Mouse (Mus musculus): ENCODE results near the gene Psmc3ip. TPM values are rescaled to one million over a fixed set of nuclear protein-coding genes. Genes with fewer than 3 reads are reported as not detected.

Gene Psmc3ip
- total and polyA plus RNA-seq, 2 experiments from 2014 or later, result 5.3 to 10.3 TPM

DNA sequence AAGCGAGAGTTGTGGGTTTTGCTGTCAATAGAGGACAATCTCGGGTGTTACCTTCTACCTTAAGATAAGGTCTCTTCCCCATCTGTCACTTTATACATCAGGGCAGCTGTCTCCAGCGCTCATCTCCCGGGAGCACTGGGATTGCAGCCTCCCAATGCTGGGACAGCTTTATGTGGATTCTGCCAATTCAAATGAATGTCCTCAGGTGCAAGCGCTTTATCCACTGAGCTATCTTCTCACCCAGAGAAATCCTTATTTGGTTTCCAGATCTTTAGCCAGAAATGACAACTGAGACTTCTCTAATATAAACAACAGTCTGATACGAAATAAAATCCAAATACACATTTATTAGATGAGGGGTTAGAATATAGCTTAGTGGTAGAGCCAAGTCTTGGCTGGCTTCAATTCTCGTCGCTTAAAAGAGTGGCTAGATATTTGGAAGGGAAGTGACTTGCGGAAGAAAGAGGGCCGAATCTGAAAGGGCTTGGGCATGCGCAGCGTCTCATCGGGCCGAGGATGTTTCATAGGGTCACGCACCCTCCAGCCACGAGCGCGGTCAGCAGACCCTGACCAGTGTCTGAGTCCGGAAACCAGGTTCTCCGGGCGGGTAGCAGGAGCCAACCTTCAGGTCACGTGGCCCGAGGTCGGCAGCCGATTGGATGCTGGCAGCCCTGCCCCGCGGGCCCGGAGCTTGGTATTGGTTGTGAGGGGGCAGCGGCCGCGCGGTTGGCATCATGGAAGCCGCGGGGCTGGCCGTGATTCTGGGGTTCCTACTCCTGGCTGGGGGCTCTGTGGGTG is 25.6 kb downstream of the Psmc3ip start, which contains the start of gene Naglu:
Gene Naglu (plus strand): TSS at position 622 of the 798 bp plus-strand sequence.
- H3K36me3 ChIP-seq (ENCODE audit: insufficient read depth, low read length), result 0 out of 2 replicates have a peak, but pooled peaks cover 4% of the 10 kb centered on the region
- H3K27ac ChIP-seq (ENCODE audit: low read depth, low read length), result peak within 1 kb of the TSS; percentile 77
- ATAC-seq (ENCODE audit: low FRiP score), result peak; percentile 77
- peak within 1 kb of the TSS; percentile 78 for H3K9ac ChIP-seq (replicated peaks; ENCODE audit: low read length, poor library complexity, severe bottlenecking)
- H3K4me3 ChIP-seq (ENCODE audit: low read depth, low read length), result peak within 1 kb of the TSS; percentile 80
- peaks cover 6% of the 10 kb centered on the region for H3K4me1 ChIP-seq (ENCODE audit: insufficient read depth, low read length)
- TF ChIP-seq CTCF (IDR thresholded peaks at IDR 0.05), result no peak
- H3K4me2 ChIP-seq (ENCODE audit: low read depth, low read length, poor library complexity, severe bottlenecking), result peak within 1 kb of the TSS; percentile 98
- H3K9me3 ChIP-seq (ENCODE audit: low read length), result no peaks in the 10 kb centered on the region
- peak; percentile 96 for DNase-seq (ENCODE audit: low spot score)
- 4% methylated on average over 35 of the region's 35 CpGs for WGBS
- no peaks in the 10 kb centered on the region for H3K27me3 ChIP-seq (ENCODE audit: insufficient read depth, low read length)

DNA sequence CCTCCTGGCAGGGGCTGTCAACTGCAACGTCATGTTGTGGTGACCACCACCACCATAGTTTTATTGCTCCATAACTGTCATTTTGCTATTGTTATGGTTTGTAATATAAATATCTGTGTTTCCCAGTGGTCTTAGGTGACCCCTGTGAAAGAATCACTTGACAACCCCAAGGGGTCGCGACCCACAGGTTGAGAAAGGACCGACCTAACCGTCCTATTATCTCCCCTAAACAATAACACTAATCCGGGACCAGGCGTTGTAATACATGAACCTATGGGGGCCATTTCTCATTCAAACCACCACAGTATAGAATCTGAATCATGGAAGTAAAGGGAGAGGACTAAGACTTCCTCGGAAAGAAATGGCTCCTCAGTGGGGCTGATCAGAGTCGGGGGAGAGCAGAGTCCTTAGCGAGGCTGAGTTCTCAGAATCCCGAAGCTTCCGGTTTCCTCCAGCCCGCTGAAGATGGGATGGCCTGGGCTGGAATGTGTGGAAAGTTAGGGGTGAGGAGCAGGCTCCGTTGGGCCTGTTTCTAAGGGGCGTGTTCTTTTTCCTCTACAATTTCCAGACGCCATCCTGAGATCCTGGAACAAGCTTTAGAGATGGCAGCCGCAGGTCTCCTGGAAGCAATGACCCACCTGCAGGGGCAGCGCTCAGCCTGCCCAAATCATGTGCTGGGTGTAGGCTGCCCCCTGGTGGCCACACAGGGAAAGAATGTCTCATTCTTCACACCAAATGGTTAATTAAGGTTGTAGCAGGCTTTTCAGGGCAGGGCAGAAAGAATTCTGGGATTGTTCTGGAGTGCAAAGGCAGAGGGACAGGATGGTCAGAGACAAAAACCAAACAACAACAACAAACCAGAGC is 28.5 kb downstream of the Psmc3ip start:
- Histone ChIP-seq H3K27ac (ENCODE audit: low read depth, low read length) (peak overlapping the region; percentile 52), H3K4me1 (ENCODE audit: insufficient read depth, low read length) (peaks cover 6% of the 10 kb centered on the region), H3K27me3 (ENCODE audit: insufficient read depth, low read length) (no peaks in the 10 kb centered on the region), H3K36me3 (ENCODE audit: insufficient read depth, low read length) (peaks cover 26% of the 10 kb centered on the region), H3K9ac (replicated peaks; ENCODE audit: low read length, poor library complexity, severe bottlenecking) (no peak overlapping the region), H3K4me3 (ENCODE audit: low read depth, low read length) (peak overlapping the region; percentile 20), H3K4me2 (ENCODE audit: low read depth, low read length, poor library complexity, severe bottlenecking) (peak overlapping the region; percentile 49), H3K9me3 (ENCODE audit: low read length) (no peaks in the 10 kb centered on the region)
- WGBS, result 12% methylated on average over 18 of the region's 18 CpGs
- 0 out of 2 replicates have a peak, but pooled peaks have one; percentile 29 for ATAC-seq (ENCODE audit: low FRiP score)
- DNase-seq (ENCODE audit: low spot score), result peak; percentile 86
- TF ChIP-seq CTCF (IDR thresholded peaks at IDR 0.05), result peak; percentile 99

DNA sequence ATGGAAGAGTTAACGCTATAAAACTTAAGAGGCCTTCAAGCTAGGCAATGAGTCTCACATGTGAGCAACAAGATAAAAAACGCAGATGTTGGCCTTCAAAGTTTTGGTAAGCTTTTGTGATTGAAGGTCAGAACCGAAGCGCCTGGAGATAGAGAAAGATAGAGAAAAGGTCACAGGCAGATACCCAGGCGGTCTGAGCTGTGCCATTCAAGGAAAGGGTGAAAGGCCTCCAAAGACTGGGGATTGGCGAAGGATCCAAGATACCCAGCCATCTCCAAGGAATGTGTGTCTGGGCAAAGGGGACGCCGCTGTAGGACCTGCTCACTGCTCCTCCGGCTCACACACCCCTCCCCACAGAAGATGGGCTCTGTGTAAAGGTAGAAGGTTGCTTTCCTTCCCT is 30.2 kb downstream of the Psmc3ip start:
- ATAC-seq (ENCODE audit: low FRiP score), result no peak
- H3K36me3 ChIP-seq (ENCODE audit: insufficient read depth, low read length), result peaks cover 37% of the 10 kb centered on the region
- H3K27me3 ChIP-seq (ENCODE audit: insufficient read depth, low read length), result no peaks in the 10 kb centered on the region
- TF ChIP-seq CTCF (IDR thresholded peaks at IDR 0.05), result no peak
- no peak overlapping the region for H3K9ac ChIP-seq (replicated peaks; ENCODE audit: low read length, poor library complexity, severe bottlenecking)
- DNase-seq (ENCODE audit: low spot score), result no peak
- no peaks in the 10 kb centered on the region for H3K9me3 ChIP-seq (ENCODE audit: low read length)
- no peak overlapping the region for H3K4me2 ChIP-seq (ENCODE audit: low read depth, low read length, poor library complexity, severe bottlenecking)
- no peak overlapping the region for H3K4me3 ChIP-seq (ENCODE audit: low read depth, low read length)
- 94% methylated on average over 9 of the region's 9 CpGs for WGBS
- H3K4me1 ChIP-seq (ENCODE audit: insufficient read depth, low read length), result peaks cover 3% of the 10 kb centered on the region
- H3K27ac ChIP-seq (ENCODE audit: low read depth, low read length), result no peak overlapping the region

DNA sequence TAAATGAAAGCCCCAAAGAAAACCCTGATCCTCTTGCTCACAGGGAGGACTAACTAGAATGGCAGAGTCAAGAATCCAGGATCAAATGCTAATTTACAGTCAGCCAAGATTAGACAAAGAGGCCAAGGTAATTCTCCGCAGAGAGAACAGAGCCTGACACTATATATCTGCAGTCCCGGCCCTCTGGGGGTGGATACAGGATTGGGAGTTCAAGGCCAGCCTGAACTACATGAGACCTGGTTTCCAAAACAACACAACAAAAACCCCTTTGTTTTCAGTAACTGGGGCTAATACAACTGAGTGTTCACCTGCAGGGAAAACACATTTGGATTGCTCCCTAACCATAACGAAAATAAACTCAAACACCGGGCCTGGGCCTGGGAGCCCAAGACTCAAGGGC is 30.8 kb downstream of the Psmc3ip start:
- H3K4me3 ChIP-seq (ENCODE audit: low read depth, low read length), result no peak overlapping the region
- no peak for DNase-seq (ENCODE audit: low spot score)
- no peaks in the 10 kb centered on the region for H3K9me3 ChIP-seq (ENCODE audit: low read length)
- ATAC-seq (ENCODE audit: low FRiP score), result no peak
- 80% methylated on average over 4 of the region's 4 CpGs for WGBS
- no peaks in the 10 kb centered on the region for H3K27me3 ChIP-seq (ENCODE audit: insufficient read depth, low read length)
- no peak overlapping the region for H3K27ac ChIP-seq (ENCODE audit: low read depth, low read length)
- peaks cover 3% of the 10 kb centered on the region for H3K4me1 ChIP-seq (ENCODE audit: insufficient read depth, low read length)
- H3K9ac ChIP-seq (replicated peaks; ENCODE audit: low read length, poor library complexity, severe bottlenecking), result no peak overlapping the region
- H3K36me3 ChIP-seq (ENCODE audit: insufficient read depth, low read length), result peaks cover 39% of the 10 kb centered on the region
- TF ChIP-seq CTCF (IDR thresholded peaks at IDR 0.05), result no peak
- H3K4me2 ChIP-seq (ENCODE audit: low read depth, low read length, poor library complexity, severe bottlenecking), result no peak overlapping the region

DNA sequence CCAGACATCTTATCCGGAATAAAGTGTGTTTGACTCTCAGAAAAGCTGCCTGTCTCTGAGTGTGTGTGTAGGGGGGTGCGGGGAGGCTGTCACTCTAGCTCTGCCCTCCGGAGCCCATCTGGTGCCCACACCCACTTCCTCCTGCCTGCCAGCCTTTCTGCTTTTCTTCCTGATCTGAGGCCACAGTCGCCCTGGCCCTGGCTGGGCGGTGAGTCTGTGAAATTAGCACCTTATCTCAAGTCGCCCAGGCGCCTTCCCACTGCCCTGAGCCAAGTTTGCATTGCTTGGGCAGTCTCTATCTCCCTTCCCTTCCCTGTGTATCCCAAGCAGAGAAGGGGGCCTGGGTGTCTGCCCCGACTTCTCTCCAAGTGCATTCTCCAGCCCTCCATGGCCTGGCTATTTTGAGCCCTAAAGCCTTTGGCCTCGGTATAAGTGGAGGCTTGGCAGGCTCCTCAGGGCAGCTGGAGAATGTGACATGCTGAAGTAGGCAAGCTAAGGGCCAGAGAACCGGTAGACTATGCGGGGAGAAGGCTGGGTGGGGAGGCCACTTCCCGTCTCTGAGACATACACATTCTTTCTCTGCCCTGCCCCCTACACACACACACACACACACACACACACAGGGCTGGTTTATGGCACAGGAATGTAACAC is 31.4 kb downstream of the Psmc3ip start:
- Histone ChIP-seq H3K9me3 (ENCODE audit: low read length) (no peaks in the 10 kb centered on the region), H3K27ac (ENCODE audit: low read depth, low read length) (peak overlapping the region; percentile 39; the same call in 1 of the 2 replicates), H3K4me1 (ENCODE audit: insufficient read depth, low read length) (no peaks in the 10 kb centered on the region), H3K36me3 (ENCODE audit: insufficient read depth, low read length) (peaks cover 45% of the 10 kb centered on the region), H3K9ac (replicated peaks; ENCODE audit: low read length, poor library complexity, severe bottlenecking) (no peak overlapping the region), H3K4me2 (ENCODE audit: low read depth, low read length, poor library complexity, severe bottlenecking) (no peak overlapping the region), H3K4me3 (ENCODE audit: low read depth, low read length) (no peak overlapping the region), H3K27me3 (ENCODE audit: insufficient read depth, low read length) (no peaks in the 10 kb centered on the region)
- WGBS, result 57% methylated on average over 12 of the region's 12 CpGs
- ATAC-seq (ENCODE audit: low FRiP score), result no peak
- no peak for TF ChIP-seq CTCF (IDR thresholded peaks at IDR 0.05)
- DNase-seq (ENCODE audit: low spot score), result peak; percentile 31

Measured in midbrain, postnatal 0 days (tissue).